Mouse (Mus musculus) 416B (cell line): ENCODE measurements around the gene 0610030E20Rik.

Experiments used
- DNase-seq: peaks from one replicate; pipeline ENCODE4 v3.0.0; 2011; ENCODE audit warnings: low read depth

Gene 0610030E20Rik

GRCm38 (mm10) chr6:72392341-72392740 lies 45.2 kb downstream of the 0610030E20Rik start:
- no peak for DNase-seq

- peak; percentile 67 for DNase-seq
Observed at GRCm38 (mm10) chr6:72396837-72397251, 49.7 kb downstream of the 0610030E20Rik start.

DNA sequence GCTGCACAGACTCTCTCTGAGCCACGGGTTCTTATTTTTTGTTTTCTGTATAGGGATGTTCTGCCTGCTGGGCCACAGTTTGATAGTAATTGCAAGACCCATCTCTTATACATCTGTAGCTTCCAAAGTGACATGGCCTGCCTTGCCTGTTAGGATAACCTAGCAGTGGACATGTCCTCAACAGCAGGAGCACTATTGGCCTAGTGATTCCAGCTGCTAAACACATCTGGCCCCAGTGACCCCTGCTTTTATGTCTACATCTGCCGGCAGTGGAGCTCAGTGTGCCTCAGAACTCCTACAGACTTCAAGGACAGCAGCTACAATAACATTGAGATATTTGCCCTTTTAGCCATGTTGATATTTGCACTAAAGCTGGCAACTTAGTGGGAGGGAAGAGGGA lies 52.9 kb downstream of the 0610030E20Rik start:
- no peak for DNase-seq

DNA sequence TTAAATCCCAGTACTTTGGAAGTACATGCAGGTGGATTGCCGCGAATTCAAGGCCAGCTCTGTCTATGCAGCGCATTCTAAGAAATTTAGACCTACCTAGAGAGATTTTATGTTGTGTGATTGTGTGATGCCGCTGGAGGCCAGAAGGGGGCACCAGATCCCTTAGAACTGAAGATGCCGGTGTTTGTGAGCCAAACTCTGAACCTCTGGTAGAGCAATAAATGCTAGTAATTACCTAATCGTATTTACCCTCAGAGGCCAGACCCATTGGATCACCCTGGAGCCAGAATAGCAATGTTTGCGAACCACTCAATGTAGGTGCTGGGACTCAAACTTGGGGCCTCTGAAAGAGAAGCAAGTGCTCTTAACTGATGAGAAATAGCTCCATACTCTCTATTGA lies 54.8 kb downstream of the 0610030E20Rik start:
- peak; percentile 88 for DNase-seq
